Mouse (Mus musculus) CD8-positive naive resting alpha-beta T cell, adult 57 days (primary cell): Measurements from ENCODE around the gene Nudt2. TPM values are rescaled to one million over a fixed set of nuclear protein-coding genes. Genes with fewer than 3 reads are reported as not detected.

Experiments used
- total RNA-seq: library from RNA; stranded (reverse); gene quantifications from one replicate; pipeline ENCODE4 v1.2.4, GENCODE M21; 2023

Gene Nudt2
- 6.9 TPM for total RNA-seq

GRCm38 (mm10) chr4:41464345-41465286 lies at the start of gene Nudt2, which contains the start of gene Kif24:
Gene Nudt2, plus strand, starts transcription at chr4:41465151.
Gene Kif24, minus strand, starts transcription at chr4:41464887.

GRCm38 (mm10) chr4:41502986-41503412 lies 38.0 kb downstream of the Nudt2 start, which contains the start of gene AI464131:
Gene AI464131, minus strand, starts transcription at chr4:41503076.

GRCm38 (mm10) chr4:41517233-41517632 lies 52.3 kb downstream of the Nudt2 start, which contains the start of gene 1110017D15Rik:
Gene 1110017D15Rik, minus strand, starts transcription at chr4:41517333.

Other genes with a start within 250 kb of the Nudt2 start
- 70.6 TPM for gene Ubap2, start 190.0 kb upstream of the Nudt2 start, total RNA-seq
- gene Dcaf12, start 150.3 kb upstream of the Nudt2 start, total RNA-seq = 34.8 TPM
- 46.9 TPM for gene Ubap1, start 116.2 kb upstream of the Nudt2 start, total RNA-seq
- gene Kif24, start 264 bp upstream of the Nudt2 start, total RNA-seq = 4.1 TPM
- not detected for gene AI464131, start 37.9 kb downstream of the Nudt2 start, total RNA-seq
- gene 1110017D15Rik, start 52.2 kb downstream of the Nudt2 start, total RNA-seq = 0.49 TPM
- 12.2 TPM for gene Fam219a, start 104.4 kb downstream of the Nudt2 start, total RNA-seq
- gene Dnaic1, start 104.6 kb downstream of the Nudt2 start, total RNA-seq = not detected
- not detected for gene Enho, start 175.2 kb downstream of the Nudt2 start, total RNA-seq
- gene Cntfr, start 231.9 kb downstream of the Nudt2 start, total RNA-seq = not detected
- 20.6 TPM for gene Il11ra1, start 234.8 kb downstream of the Nudt2 start, total RNA-seq
- gene Rpp25l, start 248.4 kb downstream of the Nudt2 start, total RNA-seq = 34.5 TPM